Mouse (Mus musculus) megakaryocyte, embryonic 14.5 days (primary cell): ENCODE measurements around the gene Gimap4. TPM values are rescaled to one million over a fixed set of nuclear protein-coding genes. Genes with fewer than 3 reads are reported as not detected.

Source experiments
- H3K27me3 ChIP-seq: replicated peaks from 2 replicates; pipeline ENCODE3; 2012; ENCODE audit warnings: inconsistent platforms
- H3K36me3 ChIP-seq: replicated peaks from 2 replicates; pipeline ENCODE3; 2012; ENCODE audit warnings: low read length, inconsistent platforms, mixed read lengths
- H3K4me1 ChIP-seq: 2 replicates; pipeline ENCODE4 v1.6.1; 2012; ENCODE audit warnings: inconsistent platforms
- H3K4me3 ChIP-seq: replicated peaks from 2 replicates; pipeline ENCODE3; 2012; ENCODE audit warnings: moderate library complexity, mild to moderate bottlenecking, inconsistent platforms
- H3K9me3 ChIP-seq: 2 replicates; pipeline ENCODE4 v1.6.1; 2012; ENCODE audit warnings: inconsistent platforms
- FLI1 ChIP-seq: IDR thresholded peaks from 2 replicates; pipeline ENCODE4 v1.6.1; 2012; ENCODE audit warnings: low read length, inconsistent platforms, mixed read lengths
- GATA1 ChIP-seq: IDR thresholded peaks from 3 replicates; pipeline ENCODE4 v1.6.1; 2012; ENCODE audit warnings: mixed read lengths, low read length, inconsistent platforms, borderline replicate concordance
- polyA plus RNA-seq: library from polyadenylated mRNA; stranded (reverse); fragments of >175 nt; gene quantifications from 2 replicates; pipeline ENCODE4 v1.2.3, GENCODE M21; 2012; ENCODE audit warnings: low replicate concordance; ENCODE audit not compliant: insufficient read depth

Gimap4 gene
- polyA plus RNA-seq, 1 experiment: 0.32 TPM

DNA sequence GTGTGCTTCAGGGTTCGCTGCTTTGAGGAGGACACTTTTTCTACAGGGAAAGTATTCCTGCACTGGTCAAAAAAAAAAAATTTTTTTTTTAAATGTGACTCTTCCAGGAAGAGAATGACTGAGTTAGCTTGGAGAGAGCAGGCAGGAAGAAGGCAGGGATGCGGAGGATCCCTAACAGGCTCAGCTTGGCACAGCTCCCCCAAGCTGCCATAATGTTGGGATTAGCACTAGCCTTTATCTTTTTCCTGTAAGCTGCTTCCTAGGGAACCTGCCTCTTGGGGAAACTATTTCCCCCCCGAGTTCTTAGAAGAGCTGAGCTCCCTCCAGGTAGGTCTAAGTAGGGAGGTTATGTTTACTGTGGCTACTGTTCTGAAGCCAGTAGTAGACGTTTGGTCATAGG is 457 bp downstream of the Gimap4 start:
- Histone ChIP-seq H3K9me3 (no peaks in the 10 kb centered on the region), H3K4me3 (no peak overlapping the region), H3K4me1 (peaks cover 81% of the 10 kb centered on the region), H3K36me3 (peaks cover 7% of the 10 kb centered on the region), H3K27me3 (no peaks in the 10 kb centered on the region)
- TF ChIP-seq FLI1 (no peak), GATA1 (no peak)

DNA sequence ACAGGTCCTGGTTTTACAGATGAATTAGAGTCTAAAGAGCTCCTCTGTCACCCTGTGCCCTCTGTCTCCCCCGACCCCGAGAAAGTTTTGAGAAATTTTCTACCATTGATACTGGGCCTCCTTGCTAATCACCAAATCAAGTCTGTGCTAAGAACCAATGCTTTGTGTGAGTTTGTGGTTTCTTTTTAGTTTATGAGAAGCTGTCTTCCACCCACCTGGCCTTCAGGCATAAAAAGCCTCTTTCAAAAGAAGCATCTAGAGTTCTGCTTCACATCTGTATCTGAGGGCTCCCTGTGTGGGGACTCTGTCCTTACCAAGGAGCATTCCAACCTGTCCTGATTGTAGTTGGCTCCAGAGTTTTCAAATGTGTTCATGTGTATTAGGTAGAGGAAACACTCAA is 902 bp downstream of the Gimap4 start:
- Histone ChIP-seq H3K4me1 (peaks cover 76% of the 10 kb centered on the region), H3K4me3 (no peak overlapping the region), H3K36me3 (peaks cover 3% of the 10 kb centered on the region), H3K27me3 (no peaks in the 10 kb centered on the region), H3K9me3 (no peaks in the 10 kb centered on the region)
- TF ChIP-seq GATA1 (no peak), FLI1 (no peak)

DNA sequence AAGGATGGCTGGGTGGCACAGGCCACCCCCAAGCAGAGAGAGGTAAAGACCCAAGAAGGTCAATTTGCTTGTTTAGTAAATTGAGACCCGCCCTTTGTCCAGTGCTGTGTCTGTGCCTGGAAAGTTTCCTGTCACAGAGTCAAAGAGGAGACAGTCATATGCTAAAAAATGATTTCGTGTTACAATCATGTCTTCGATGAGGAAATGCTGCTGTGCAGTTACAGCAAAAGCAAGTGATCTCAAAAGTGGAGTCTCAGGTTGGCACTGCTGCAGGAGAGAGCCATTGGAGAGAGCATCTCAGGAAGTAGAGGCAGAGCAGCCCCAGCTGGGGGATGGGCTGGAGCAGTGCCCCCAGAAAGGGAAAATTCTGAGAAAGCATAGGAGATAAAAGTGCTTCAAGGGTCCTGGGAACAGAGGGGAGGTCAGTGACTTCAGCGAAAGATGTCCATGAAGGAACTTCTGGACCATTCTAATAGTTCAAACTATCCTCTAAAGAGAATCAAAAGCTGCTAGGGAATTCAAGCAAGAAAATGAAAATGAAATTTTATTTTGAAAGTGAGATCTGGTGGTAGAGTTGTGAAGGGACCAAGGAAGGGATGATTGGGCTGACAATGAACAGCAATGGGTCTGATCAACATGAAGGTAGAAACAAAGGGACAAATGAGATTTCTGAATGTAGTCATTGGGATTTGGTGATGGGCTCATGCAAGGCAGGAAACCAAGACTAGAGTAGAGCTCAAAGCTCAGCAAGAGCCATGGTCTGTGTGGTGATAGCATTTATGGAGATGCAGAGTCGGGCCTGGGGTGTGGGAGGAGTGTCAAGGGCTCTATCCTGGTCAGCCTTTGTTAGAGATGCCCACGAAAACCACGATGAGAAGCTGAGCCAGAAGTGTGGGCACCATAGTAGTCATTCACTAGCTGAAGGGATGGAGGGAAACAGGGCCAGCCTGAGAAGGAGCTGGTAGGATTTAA is 1.6 kb downstream of the Gimap4 start:
- Histone ChIP-seq H3K4me3 (peak overlapping the region; percentile 73), H3K9me3 (no peaks in the 10 kb centered on the region), H3K27me3 (no peaks in the 10 kb centered on the region), H3K4me1 (peaks cover 73% of the 10 kb centered on the region), H3K36me3 (no peaks in the 10 kb centered on the region)
- TF ChIP-seq GATA1 (no peak), FLI1 (no peak)

DNA sequence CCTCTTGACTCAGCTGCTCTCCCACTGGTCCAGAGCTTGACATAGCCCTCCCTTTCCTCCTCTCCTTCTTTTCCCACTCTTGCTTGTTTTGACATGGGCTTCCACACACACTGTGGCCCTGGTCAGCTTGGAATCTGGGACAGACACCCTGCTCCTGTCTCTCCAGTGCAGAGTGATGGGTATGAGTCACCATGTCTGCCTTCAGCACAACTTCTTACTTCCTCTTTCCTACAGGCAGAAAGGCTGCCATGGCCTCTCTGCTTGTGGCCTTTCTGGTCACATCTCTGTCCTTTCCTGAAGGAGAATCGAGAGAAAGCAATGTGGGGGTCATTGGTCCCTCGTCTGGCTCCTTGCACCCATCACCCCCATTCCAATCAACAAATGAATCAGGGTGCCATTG is 2.7 kb downstream of the Gimap4 start:
- H3K4me3 ChIP-seq: peak overlapping the region; percentile 84

DNA sequence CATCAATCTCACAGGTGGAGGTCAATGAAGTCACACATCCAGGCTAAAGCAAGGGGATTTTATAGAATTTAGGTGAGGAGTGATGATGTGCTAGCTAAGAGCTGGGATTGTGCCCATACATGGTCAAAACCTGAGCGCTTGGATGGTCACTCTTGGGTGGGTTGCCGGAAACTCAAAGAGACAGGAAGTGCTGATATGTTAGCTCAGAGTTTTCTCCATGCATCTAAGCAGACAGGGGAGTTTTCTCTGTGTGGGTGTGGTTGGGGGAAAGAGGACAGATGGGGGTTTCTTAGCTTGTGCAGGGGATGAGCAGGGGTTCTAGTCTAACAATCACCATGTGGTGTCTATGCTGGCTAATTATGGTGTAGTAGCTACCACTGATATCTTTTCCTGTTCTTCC is 5.0 kb downstream of the Gimap4 start:
- Histone ChIP-seq H3K27me3 (peaks cover 3% of the 10 kb centered on the region), H3K4me3 (no peak overlapping the region), H3K9me3 (no peaks in the 10 kb centered on the region), H3K4me1 (peaks cover 55% of the 10 kb centered on the region), H3K36me3 (peaks cover 10% of the 10 kb centered on the region)
- TF ChIP-seq GATA1 (no peak), FLI1 (no peak)

More for the DNA sequence above, 2.7 kb downstream of the Gimap4 start:
- Histone ChIP-seq H3K4me1 (peaks cover 62% of the 10 kb centered on the region), H3K36me3 (no peaks in the 10 kb centered on the region), H3K27me3 (no peaks in the 10 kb centered on the region), H3K9me3 (no peaks in the 10 kb centered on the region)
- TF ChIP-seq FLI1 (no peak), GATA1 (no peak)

DNA sequence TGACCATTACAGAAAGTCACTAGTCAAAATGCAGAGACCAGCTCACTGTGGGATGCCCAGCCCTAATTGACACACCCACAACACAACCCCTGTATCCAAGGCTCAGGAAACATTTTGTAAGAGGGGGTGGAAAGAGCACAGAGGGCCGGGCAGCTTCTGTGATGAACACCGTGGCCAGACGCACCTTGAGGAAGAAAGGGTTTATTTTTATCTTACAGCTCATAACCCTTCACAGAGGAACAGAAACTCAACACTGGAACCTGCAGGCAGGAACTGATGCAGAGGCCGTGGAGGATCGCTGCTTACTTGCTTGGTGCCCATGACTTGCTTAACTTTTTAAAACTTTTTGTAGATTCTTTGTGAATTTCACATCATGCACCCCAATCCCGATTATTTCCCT is 8.6 kb downstream of the Gimap4 start:
- H3K36me3 ChIP-seq: peaks cover 30% of the 10 kb centered on the region
- peaks cover 7% of the 10 kb centered on the region; the same call in 1 of the 2 replicates for H3K9me3 ChIP-seq
- H3K27me3 ChIP-seq: peaks cover 3% of the 10 kb centered on the region
- no peak for TF ChIP-seq GATA1
- no peak for TF ChIP-seq FLI1
- no peak overlapping the region for H3K4me3 ChIP-seq
- peaks cover 36% of the 10 kb centered on the region for H3K4me1 ChIP-seq

DNA sequence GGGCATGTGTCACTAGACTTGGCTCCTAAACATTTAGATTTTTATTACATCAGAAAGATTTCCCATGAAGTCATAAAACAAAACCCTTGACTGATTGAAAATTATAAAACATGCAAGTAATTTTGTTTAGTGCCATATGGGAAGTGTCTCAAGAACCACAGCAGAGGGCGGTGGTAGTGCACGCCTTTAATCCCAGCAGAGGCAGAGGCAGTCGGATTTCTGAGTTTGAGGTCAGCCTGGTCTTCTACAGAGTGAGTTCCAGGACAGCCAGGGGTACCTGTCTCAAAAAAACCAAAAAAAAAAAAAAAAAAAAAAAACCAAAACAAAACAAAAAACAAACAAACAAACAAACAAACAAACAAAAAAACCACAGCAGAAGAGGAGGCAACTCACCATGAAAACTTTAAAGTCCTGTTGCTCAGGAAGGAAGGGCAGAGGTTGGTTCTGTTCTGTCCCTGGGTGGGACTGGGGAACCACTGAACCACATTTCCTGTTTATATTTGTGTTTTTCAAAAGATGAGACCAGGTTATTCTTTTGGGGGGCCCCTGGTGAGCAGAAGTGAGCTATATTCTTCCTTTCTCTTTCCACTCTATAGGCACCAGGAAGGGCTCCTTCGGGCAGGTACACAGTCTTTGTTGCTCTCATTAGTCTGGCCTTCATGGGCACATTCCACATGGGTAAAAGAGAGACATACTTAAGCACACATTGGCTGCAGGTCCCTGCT is 12.6 kb downstream of the Gimap4 start:
- Histone ChIP-seq H3K27me3 (peaks cover 3% of the 10 kb centered on the region), H3K4me3 (no peak overlapping the region), H3K9me3 (peaks cover 7% of the 10 kb centered on the region; the same call in 1 of the 2 replicates), H3K4me1 (peaks cover 63% of the 10 kb centered on the region), H3K36me3 (peaks cover 37% of the 10 kb centered on the region)
- TF ChIP-seq GATA1 (no peak), FLI1 (no peak)

DNA sequence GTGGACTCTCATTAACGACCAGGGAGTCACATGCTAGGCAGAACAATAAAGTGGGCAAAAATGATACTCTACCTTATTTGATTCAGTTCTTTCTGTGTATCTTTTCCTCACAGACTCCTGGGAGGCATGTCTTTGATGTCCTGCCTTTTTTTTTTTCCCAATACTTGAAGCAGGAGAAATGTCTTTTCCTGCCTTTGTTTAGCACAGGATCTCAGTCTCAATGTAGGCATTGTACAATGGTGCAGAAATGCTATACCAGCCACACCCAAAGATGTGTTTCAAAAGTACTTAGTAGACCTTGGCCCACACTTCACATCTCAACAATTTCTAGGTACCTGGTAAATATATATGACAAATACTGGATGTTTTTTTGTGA is 13.2 kb downstream of the Gimap4 start:
- Histone ChIP-seq H3K4me1 (peaks cover 67% of the 10 kb centered on the region), H3K36me3 (peaks cover 43% of the 10 kb centered on the region)
- TF ChIP-seq FLI1 (no peak), GATA1 (no peak)

DNA sequence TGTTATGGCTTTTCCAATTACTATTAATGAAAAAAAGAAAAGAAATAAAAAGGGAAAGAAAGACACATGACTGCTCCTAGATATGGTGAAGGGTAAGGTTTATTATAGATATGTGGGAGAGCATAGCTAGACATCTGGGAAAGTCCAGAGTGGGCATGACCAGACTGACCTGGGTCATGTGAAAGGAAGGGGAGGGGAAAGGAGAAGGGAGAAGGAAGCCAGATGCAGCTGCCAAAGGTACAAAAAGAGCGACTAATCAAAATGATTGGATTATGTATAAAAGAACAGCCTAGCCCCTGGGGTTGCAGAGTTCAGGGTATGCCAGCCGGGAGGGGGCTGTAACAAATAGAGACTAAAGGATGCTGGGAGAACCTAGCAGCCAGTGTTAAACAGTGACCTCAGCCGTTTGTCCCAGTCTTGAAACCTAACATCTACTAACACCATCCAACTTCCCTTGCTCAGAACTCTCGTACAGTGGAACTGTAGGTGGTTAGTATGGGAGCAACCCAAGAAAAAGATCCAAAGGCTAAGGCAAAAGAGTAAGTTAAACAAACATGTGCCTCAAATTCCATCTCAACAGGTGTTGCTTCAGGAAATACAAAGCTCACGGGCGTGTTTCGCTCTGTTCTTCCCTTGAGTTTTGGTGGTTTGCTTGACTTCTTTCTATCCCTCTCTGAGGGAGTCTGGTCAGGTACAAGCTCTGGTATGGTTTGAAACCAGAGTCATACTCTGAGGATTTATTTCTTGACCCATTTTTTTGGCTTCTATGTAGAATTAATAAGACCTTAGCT is 13.9 kb downstream of the Gimap4 start:
- H3K4me3 ChIP-seq: no peak overlapping the region
- peaks cover 67% of the 10 kb centered on the region for H3K4me1 ChIP-seq

More for the DNA sequence above, 13.2 kb downstream of the Gimap4 start:
- Histone ChIP-seq H3K27me3 (peaks cover 3% of the 10 kb centered on the region), H3K9me3 (peaks cover 7% of the 10 kb centered on the region; the same call in 1 of the 2 replicates), H3K4me3 (no peak overlapping the region)

More for the DNA sequence above, 13.9 kb downstream of the Gimap4 start:
- H3K36me3 ChIP-seq: peaks cover 50% of the 10 kb centered on the region
- peaks cover 7% of the 10 kb centered on the region; the same call in 1 of the 2 replicates for H3K9me3 ChIP-seq
- H3K27me3 ChIP-seq: peaks cover 3% of the 10 kb centered on the region
- TF ChIP-seq FLI1: no peak
- no peak for TF ChIP-seq GATA1
